Mouse (Mus musculus): Measurements from ENCODE around the gene Zbtb8b.
"Not testable (repeated sequence)": the region's sequence is repeated elsewhere in the genome, so short reads cannot be mapped to it uniquely, and the experiment has no call there.

Zbtb8b gene

DNA sequence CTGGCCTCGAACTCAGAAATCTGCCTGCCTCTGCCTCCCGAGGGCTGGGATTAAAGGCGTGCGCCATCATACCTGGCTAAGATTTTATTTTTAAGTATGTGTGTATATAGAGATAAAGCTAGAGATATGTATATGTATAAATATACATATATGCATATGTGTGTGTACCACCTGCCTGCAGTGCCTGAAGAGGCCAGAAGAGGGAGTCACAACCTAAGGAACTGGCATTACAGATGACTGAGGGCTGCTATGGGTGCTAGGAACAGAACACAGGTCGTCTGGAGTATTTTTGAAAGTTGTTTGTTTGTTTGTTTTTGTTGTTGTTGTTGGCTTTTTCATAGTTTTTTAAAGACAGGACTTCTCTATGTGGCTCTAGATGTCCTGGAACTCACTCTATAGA is 24.8 kb downstream of the Zbtb8b start:
- no peak for DNase-seq (ENCODE audit: low spot score)

DNA sequence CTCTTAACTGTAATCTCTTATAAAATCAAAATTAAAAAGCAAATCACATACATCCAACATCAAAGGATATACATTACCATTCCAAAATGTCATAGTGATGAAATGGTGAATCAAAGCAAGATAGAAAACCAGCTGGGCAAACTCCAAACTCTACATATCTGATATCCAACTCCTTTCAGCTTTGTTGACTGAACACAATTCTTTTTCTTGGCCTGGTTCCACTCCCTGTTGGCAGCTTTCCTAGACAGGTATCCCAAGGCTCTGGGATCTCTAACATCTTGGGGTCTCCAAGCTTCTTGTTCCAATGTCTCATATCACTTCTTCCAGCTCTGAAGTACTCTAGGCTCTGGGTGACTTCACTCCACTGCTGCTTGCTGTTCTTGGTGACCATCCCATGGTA is 29.7 kb downstream of the Zbtb8b start:
- no peak for DNase-seq (ENCODE audit: low spot score)

DNA sequence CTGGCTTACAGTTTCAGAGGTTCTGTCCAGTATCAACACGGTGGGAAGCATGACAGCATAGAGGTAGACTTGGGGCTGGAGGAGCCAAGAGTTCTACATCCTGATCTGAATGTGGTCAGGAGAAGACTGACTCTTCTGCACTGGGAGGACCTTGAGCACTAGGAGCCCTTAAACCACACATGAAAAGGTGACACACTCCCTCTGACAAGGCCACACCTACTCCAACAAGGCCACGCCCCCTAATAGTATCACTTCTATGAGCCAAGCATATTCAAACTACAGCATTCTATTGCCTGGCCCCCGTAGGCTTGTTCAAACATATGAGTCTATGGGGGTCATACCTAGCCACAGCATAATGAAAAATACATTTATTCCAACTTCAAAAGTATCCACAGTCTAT is 30.1 kb downstream of the Zbtb8b start:
- not testable (repeated sequence) for DNase-seq (ENCODE audit: low spot score)

DNA sequence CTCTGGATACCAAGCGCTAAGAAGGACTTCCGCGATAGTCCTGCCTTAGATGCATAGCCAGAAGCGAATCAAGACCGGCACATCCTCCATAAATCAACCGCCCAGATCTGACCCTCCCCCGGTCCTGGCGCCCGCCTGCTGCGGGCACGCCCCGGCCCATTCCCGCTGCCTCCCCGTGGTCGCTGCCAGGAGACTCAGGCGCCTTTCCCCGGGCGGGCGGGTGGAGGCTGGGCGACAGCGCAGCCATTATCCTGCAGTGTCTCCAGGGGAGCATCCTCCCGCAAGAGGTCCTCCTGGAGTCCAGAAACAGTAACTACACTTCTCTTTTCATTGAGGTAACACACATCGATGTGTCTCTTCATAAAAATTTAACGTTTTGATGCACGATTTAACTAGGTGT is 34.2 kb downstream of the Zbtb8b start:
- DNase-seq (ENCODE audit: low spot score) = peak; percentile 21

DNA sequence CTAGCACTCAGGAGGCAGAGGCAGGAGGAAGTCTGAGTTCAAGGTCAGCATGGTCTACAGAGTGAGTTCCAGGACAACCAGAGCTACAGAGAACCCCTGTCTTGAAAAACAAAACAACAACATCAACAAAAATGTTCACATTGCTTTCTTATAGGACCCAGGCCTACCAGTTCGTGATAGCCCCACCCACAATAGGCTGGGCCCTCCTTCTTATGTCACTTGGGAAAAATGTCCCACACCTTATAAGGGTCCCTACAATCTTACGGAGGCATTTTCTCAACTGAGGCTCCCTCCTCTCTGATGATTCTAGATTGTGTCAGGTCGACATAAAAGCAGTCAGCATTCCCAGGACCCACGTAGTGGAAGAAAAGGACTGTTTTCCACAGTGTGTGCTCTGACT is 40.8 kb downstream of the Zbtb8b start:
- no peak for DNase-seq (ENCODE audit: low spot score)

DNA sequence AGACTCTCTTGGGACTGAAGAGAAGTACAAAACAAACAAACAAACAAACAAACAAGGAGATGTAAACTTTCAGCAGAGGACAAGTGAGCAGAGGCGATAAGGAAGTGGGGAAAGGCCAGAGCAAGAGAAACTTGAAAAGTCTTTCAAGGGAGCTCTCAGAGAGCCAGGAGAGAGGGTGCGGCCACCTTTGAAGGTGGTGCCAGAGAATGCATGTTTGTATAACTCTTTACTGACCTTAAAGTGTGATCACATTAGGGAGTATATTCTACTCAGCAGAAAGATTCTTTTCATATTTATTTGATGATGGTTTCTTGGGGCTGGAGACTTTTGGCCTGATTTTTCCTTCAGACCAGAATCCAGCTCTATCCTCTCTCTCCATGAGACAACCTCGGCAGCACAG is 43.7 kb downstream of the Zbtb8b start:
- DNase-seq (ENCODE audit: low spot score) = no peak

DNA sequence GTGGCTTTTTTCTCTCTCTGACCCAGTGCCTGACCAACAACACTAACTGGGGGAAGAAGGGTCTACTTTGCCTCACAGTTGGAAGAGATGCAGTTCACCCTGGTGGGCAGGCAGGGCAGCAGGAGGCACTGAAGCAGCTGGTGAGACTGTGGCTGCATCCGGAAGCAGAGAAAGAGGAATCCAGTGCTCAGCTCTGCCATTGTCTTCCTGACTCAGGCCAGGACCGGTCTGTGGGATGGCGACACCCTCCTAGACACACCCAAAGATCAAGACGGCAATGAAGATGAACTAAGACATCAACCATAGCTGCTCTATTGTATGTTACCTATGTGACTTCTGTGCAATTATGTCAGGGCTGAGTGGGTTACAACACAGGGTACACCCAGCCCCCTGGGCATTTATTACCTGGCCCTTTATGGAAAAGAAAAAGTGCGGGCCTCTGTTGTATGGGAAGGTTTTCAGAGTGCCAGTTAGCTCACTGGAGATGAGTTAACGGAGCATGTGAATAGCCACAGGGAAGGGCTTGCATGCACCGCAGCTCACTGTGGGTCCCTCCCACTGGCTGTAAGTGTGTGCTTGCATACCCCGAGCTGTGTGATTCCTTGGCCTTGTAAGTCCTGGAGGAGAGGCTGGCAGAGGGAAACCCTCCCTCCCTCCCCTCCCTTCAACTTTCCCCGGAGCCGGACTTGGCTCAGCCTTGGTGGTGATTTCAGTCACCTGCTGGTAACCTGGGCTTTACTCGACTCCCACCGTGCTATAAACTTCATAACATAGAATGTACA is 46.4 kb downstream of the Zbtb8b start:
- no peak for DNase-seq (ENCODE audit: low spot score)

DNA sequence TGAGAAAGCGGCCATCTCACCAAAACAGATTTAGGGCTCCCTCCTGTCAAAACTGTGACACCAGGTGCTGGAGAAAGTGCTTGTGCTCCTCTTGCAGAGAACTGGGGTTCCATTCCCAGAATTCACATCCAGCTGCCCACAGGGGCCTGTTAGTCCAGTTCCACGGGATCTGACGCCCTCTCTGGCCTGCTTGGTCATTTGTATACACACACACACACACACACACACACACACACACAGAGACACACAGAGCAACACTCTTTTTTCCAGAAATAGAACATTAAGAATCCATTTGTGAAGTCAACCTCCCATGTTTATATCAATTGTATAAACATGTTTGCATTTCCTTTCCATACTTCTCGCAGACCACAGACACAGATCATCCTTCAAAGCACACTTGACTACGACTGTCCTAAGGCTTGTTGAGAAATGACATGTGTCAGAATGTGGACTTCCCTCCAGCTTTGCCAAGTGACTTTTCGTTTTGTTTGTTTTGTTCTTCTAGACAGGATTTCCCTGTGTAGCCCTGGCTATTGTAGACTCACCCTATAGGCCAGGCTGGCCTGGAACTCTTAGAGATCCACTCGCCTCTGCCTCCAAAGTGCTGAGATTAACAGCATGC is 49.6 kb downstream of the Zbtb8b start:
- no peak for DNase-seq (ENCODE audit: low spot score)

DNA sequence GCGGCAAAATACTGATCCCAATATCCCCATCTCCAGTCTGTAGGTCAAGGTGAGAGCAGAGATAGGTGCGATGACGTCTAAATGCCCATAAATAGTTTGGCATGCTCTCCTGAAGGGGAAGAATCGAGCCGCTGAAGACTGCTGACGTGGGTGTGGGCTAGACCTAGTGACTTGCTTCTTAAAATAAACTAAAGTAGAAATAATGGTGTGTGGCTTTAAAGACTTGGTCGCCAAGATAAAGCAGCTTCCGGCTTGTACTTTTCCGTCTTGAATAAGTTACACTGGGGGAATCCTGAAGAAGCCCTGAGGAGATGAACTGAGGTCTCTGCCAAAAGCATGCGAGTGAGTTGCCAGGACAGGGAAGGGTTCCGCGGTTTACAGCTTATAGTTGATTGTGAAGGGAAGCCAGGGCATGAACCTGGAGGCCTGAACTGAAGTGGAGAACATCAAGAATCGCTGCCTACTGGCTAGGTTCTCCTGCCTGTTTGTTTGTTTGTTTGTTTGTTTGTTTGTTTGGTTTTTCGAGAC is 50.4 kb downstream of the Zbtb8b start:
- no peak for DNase-seq (ENCODE audit: low spot score)

DNA sequence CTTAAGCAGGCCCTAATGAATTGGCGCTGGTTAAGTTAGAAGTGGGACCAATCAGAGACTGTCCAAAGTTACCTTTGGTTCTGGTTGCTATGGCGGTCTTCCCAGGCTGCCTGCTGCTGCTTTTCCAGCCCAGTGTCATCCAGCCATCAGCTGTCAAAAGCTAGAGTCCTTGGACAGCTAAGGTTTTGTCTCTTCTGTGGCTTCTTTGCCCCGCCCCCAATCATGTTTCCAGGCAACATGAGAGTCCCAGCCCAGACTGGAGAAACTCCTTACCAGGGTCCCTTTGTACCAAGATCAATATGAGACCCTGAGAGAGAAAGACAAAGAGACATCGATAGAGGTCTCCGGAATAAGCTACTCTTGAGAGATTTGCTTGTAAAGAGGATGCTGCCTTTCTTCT is 52.2 kb downstream of the Zbtb8b start:
- DNase-seq (ENCODE audit: low spot score) = no peak

DNA sequence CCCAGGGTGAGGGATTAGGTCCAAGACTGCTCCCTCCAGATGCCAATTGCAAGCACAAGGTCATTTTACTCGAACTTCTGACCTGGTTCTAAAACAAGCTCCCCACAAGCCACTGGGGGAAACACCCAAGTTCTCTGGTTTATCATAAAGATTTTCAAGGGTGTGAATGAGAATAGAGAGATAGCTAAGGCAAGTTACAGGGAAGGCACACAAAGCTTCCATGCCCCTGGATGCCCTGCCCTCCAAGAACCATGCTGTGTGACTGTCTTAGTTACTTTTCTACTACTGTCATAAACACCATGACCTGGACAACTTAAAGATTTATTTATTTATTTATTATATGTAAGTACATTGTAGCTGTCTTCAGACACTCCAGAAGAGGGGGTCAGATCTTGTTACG is 53.7 kb downstream of the Zbtb8b start:
- no peak for DNase-seq (ENCODE audit: low spot score)

DNA sequence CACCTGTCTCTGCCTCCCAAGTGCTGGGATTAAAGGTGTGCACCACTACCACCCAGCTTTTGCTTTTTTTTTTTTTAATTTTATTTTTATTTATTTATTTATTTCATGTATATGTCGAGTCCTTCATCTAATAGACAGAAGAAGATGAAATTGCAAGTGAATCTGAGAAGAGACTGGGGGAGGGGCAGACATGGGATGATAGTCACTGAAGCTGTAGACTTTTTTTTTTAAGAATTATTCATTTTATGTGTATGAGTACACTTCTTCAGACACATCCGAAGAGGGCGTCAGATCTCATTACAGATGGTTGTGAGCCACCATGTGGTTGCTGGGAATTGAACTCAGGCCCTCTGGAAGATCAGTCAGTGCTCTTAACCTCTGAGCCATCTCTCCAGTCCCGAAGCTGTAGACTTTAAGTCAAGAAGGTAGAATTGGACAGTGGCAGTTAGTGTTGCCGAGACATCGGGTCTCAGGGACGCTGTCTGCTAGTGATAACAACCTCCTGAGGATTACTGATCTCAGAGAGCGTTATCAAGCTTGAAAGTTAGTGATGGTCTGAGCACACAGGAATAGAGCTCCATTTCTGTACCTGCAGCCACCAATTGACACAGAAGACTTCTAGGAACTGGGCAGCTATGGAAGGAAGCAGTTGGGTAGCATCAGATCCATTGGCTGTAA is 54.2 kb downstream of the Zbtb8b start:
- no peak for DNase-seq (ENCODE audit: low spot score)

DNA sequence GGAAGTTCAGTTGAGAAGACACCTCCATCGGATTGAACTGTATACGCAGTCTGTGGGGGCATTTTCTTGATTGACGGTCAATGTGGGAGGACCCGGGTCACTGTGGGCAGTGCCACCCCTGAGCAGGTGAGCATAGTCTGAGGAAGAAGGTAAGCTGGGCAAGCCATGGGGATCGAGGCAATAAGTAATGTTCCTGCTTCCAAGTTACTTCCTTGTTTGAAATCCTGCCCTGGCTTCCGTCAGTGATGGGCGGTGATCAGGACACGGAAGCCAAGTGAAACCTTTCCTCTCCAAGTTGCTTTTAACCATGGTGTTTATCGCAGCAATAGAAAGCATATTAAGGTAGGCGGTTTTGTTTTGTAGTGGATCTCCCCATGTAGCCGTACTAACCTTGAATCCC is 55.0 kb downstream of the Zbtb8b start:
- DNase-seq (ENCODE audit: low spot score) = no peak

DNA sequence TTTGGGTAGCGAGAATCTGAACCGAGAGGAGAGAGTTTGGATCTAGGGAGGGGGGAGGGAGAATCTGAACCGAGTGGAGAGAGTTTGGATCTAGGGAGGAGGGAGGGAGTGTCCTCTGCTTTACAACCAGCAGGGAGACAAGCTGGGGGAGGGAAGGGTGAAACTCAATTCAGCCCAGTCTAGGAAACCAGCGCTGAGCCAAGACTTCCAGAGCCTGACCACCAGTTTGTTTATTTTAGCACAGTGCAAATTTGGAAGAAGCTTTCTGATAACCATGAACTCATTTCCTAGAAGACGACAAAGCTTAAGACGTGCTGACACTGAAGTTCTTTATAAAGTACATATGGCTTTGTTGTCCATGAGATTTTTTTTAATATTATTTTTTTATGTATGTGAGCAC is 56.2 kb downstream of the Zbtb8b start:
- DNase-seq (ENCODE audit: low spot score) = no peak

DNA sequence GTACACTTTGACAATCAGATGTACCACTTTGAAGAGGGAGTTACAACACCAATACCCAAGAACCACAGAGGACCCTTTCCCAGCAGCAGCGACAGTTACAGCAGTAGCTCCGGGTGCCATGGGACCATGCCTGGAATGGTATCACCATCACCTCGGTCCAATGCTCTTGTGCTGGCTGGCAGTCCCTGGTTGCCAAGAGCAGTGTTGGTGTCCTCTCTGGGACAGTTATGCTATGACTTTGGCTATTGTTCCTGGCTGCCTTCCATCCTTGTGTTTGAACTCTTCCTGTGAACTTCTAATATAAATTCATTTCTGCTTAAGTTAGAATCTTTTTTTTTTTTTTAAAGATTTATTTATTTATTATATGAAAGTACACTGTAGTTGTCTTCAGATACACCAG is 57.1 kb downstream of the Zbtb8b start:
- DNase-seq (ENCODE audit: low spot score) = no peak

DNA sequence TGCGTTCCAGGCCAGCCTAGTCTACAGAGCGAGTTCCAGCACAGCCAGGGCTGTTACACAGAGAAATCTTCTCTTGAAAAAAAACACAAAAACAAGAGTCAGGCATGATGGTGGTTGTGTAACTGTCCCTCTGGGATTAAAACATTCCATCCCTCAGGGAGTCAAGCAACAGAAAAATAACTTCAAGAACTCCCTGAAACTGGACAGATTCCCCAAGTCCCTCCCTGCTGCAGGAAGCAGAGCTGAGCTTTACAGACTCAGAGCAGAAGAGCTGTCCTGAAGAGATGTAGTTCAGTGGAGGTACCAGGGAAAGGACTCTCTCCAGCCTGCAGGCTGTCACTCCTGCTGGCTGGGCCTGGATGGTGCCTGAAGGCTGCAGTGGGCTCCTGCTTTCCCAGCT is 58.2 kb downstream of the Zbtb8b start:
- DNase-seq (ENCODE audit: low spot score) = no peak

DNA sequence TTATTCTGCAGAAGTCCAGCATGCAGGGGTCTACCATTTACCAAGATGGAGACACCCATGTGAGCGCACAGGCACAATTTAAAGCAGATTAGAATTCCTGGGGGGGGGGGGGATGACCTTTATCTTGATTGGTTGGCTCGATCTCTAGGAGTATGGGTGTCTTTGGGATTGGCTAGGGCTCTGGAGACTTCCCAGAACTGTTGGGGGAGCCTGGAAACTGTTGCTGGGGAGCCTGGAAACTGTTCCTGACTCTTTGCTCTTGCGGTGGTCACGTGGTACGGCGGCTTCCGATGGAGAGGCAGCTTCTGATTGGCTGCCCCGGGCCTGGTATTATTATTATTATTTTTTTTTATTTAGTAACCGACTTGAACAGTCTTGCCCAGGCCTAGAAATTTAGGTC is 58.6 kb downstream of the Zbtb8b start:
- no peak for DNase-seq (ENCODE audit: low spot score)

DNA sequence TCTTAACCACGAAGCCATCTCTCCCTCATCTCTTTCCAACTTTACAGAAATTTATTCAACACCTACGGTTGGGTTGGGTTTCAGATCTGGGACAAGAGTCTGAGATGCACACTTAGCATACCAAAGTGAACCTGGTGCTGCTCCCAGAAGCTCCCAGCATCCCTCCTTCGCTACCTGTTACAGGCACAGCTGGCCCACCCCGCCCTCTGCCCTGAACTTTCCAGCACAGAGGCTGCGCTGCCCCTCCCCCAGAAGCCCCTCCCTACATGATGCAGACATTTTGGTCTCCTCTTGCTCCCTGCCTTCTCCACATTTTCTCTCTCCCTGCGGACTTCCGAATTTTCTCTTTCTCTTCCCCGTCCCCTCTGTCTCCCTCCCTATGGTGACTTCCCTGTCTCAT is 59.5 kb downstream of the Zbtb8b start:
- no peak for DNase-seq (ENCODE audit: low spot score)

DNA sequence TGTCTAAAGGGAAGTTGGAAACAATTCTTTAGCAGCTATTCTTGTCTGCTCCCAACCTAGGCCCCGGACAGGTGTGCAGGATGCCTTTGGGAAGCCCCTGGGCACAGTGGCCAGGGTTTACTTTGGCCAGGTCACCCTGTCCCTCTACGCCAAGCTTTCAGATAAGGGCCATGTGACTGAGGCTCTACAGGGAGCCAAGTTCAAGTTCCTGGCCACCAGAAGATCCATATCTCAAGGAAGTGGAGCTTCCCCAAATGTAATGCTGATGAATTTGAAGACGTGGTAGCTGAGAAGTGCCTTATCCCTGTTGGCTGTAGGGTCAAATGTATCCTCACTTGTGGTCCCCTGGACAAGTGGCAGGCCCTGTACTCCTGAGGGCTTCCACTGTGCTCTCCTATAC is 60.8 kb downstream of the Zbtb8b start:
- DNase-seq (ENCODE audit: low spot score) = no peak

DNA sequence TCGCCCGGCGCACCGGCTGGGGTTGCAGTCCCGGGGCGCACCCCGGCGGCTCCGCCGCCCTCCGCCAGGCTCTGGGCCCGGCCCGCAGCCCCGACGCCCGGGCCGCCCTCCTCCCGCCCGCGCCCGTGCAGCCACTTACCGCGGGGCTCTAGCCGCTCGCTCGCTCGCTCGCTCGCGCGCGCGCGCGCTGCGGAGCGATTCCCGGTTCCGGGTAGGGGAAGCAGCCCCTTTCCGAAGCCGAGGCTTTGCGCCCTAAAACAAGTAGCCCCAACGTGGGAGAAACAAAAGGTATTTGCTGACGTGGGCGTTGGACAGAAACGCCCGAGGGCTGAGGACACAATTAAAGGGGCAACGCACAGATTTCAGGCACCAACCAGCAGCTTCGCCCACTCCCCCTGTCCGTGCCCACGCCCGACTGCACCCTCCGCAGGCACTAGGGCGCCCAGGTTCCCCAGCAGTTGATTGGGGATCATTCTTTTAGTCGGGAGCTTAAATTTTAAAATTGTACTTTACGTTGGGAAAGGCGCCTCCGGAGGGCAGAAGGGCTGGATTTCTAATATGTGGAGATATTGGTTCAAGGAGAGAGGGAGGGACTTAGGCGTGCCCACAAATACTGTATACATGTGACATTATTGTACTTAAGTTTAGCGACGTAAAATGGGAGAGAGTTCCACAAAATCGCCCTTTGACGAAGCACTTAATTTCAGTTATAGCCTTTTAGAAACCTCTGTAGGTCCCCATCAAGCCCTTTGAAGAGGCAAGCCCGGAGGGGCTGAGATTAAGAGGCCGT is 62.9 kb downstream of the Zbtb8b start, which contains the start of gene Zbtb8a:
Zbtb8a (minus strand) TSS at position 516 of the 790 bp plus-strand sequence.
- DNase-seq (ENCODE audit: low spot score) = peak; percentile 18

DNA sequence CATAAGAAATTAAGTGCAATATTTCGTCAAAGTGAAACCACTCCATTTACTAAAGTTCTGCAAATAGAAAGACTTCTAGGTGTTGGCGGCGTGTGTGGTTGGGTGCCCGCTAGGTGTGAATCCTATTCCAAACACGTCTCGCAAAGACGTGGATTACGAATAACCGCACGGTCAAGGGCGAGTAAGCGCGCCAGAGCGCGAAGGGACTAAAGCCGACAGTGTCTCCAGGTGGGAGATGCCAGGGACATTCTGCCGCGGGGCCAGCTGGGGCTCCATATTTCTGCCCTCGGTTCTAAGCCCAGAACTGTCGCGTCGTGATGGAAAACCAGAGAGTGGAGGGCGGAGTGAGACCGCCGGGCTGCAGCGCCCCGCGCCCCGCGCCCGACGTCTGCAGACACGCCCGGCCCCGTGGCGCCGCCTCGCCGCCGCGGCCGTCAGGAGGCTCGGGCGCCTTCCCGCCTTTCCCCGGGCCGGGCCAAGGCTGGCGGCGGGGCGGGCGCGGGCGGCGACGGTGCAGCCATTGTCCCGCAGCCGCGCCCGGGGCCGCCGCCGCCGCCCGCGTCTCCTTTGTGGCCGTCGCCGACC is 63.6 kb downstream of the Zbtb8b start:
- DNase-seq (ENCODE audit: low spot score) = peak; percentile 15

DNA sequence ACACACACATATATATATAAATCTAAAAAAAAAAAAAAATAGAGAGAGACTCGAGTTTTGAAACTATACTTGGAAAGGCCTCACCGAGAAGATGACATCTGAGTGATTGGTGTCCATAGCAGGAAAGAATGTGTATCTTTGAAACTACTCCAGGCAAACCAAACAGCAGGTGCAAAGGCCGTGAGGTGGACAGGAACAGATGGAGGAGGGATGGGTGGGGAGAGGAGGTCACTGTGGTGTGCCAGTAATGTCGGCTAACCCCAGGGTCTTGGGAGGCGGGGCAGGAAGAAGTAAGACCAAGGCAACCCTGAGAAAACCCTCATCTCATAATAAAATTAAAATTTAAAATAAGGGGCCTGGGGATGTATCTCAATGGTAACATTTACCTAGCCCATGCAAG is 64.8 kb downstream of the Zbtb8b start:
- no peak for DNase-seq (ENCODE audit: low spot score)
